Mouse (Mus musculus): ENCODE data around the gene Dnah11.

- TF ChIP-seq POLR2A (IDR thresholded peaks at IDR 0.05; ENCODE audit: borderline replicate concordance, control insufficient read depth, low read depth, low read length) (no peak), CTCF (IDR thresholded peaks at IDR 0.05; ENCODE audit: control insufficient read depth, insufficient read depth, low read length) (no peak)
Measured at GRCm38 (mm10) chr12:118107719-118108118, 91.1 kb downstream of the Dnah11 start.
